Mouse (Mus musculus) layer of hippocampus, adult 11-12 months (tissue): Measurements from ENCODE around the gene Man2a1.

ENCODE experiments used
- DNase-seq: peaks from one replicate; pipeline ENCODE4 v3.0.0; 2022; ENCODE audit warnings: low spot score

Man2a1 gene

DNA sequence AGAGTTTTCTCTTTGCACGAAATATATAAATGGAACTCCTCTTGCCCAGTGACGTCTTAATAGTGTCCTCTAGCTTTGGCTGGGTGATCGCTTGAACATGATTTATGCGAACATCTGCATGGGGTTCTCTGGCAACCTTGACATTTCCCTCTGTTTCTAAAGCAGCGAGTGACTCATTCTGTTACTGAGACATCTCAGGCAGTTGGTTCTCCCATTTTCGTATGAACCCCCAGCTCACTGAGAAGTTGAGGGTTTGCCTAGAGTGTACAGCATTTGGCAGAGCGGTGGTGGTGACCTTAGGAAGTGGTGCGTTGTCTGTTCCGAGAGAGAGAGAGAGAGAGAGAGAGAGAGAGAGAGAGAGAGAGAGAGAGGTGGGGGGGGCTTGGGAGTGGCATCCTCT, 2.6 kb downstream of the Man2a1 start:
- DNase-seq = no peak

DNA sequence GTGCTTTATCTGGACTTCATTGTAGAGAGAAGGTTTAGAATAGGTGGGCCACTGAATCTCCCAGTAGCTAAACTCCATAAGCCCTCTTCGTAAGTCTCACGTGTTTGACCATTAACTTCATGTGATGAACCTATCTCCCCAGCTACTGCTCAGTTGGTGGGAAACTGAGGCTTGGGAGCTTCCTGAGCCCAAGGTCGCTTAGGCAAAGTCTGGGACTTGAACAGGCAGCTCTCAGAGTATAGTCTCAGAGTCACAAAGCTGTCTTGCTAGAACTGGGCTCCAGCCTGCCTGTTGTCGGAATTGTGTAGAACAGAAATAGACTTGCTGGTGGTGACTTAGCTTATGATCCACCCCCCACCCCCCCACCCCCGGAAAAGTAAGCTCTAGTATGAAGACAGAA, 3.0 kb downstream of the Man2a1 start:
- no peak for DNase-seq

DNA sequence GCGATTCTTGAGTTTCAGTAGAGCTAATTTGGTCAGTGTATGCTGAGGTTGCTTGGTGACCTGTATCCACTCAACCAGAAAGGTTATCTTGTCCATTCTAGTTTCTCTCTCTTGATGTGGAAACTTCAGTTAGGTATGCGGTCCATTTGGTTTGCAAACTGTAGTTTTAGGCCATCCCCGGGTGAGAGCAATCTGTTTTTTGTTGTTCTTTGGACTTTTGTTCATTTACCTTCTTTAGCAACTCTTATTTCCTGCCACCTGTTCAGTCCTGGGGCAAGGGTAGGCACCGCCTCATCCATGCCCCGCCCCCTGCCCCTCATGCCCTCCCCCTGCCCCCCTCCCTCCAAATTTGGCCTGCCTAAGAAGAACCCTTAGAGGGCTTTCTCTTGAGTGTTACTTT, 3.6 kb downstream of the Man2a1 start:
- no peak for DNase-seq

DNA sequence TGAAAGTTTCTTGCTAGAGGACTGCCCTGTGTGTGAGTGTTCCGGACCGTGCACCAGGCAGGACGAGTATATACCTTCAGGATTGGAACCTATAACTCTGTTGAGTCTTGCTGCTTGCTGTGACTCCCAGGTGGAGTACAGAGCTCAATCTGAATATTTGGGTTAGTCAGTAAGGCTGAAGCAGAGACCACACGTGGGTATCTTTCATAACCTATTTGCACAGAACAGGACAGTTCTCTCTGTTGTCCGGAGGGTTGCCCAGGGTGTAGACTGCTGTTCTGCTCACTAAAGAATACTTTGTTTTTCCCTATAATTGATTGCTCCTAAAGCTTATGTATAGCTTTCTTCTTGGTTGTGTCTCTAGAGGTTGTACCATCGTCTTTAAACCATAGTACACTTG, 7.7 kb downstream of the Man2a1 start:
- no peak for DNase-seq

DNA sequence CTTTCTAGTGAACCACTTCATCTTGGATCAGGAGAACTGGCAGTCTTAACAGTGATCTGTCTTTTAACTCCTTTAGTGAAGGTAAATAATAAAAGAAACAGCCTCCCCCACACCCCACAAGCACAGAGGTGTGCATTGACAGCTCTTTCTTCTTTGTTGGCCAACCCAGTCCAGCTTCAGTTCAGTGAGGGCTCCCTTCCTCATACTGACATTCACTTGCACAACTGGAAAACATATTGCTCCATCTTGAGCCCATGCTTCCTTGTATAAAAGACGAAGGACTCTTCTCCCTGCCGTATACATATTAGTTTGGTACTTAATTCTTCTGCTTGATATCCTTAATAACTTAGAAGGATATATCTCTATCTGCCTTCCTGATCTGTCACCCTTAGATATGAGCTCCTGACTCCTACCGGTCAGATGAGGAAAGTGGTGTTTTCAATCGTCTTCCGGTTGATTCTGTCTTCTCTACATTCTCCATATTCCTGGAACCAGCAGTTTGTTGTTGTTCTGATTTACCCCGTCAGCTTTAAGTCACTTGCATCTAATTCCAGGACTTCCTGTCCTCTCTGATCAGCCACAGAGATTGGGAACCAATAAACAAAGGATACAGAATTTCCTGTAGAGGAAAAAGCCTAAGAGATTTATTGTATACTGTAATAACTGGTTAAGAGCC, 8.5 kb downstream of the Man2a1 start:
- DNase-seq = no peak

DNA sequence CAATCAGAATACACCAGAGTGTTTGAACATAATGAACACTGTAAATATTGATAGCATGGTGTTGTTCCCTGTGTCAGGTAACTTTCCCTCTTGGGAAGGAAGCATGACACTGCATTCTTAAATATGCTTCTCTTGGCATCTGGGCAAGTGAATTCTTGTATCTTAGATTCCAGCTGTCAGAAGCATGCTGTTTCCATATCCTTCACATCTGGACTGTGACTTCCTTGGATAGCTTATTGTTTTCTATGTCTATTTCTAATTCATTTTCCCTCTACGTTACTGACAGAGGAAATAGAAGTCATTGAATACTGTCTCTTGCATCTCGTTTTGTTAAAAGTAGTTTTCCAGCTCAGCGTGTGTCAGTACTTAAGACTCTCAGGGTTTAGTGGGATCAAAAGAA, 9.2 kb downstream of the Man2a1 start:
- no peak for DNase-seq

DNA sequence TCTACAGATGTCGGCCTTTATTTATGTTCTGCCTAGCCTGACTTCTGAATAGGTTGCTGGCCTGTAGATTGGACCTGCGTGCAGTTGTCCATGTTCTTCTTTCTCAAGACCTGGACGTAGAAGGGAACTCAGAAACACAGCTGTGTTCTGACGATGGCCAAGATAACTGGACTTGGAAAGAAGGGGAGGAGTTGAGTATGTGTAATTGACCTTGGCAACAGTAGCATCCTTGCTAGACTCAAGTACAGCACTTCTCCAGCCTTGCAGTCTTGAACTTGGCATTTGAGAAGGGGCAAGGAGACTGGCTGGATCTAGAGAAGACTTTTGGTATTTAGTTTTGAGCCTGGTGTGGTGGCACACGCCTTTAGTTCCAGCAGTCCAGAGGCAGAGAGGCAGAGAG, 10.9 kb downstream of the Man2a1 start:
- DNase-seq = no peak

DNA sequence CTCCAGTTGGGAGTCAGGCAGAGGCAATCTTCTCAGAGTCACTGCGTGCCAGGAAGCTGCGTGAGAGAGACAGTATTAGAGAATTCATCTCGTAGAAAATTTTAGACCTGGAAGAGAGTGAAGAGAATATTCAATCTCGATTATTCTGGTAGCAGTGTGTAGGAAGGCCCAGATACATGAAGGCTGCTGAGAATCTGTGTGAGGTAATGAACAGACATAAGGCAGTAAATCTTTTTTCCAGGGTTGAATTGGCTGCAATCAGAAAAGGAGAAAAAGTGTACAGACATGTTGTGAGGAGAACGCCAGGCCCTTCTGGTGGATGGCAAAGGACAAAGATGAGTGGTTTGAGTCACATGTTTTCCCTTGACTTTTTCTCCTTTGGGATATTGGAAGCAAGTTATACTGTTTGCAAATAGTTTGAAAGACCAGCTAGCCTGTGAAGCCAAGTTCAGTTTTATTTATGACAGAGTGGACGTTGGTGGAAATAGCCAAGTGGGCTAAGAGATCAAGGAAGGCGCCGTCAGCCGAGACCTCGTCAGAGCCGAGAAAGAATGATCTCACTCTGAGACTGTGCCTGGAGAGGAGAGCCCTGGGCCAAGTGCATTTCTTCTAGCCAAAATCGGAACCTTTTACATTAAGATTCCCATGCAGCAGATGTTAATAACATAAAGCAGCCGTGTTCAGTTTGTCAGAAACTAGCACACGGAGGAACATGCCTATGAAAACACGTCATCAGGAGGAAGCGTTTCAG, 11.8 kb downstream of the Man2a1 start:
- no peak for DNase-seq

DNA sequence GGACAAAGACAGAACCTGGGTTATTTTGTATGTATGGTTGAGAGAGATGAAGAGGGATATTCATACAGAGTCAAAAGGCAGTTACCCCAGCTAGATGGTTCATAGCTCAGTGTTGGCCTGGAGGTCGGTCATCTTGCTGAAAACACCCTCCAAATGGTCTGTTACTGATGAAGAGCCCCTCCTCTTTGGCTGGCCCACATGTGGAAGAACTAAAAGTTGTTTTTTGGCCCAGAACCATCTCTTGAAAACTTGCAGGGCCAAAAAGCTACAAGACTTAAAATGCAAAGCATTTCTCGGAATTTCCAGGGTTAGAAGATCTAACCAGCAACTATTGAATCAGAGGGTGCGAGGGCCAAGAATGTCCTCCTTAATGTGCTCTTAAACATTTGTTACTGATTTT, 12.4 kb downstream of the Man2a1 start:
- no peak for DNase-seq

DNA sequence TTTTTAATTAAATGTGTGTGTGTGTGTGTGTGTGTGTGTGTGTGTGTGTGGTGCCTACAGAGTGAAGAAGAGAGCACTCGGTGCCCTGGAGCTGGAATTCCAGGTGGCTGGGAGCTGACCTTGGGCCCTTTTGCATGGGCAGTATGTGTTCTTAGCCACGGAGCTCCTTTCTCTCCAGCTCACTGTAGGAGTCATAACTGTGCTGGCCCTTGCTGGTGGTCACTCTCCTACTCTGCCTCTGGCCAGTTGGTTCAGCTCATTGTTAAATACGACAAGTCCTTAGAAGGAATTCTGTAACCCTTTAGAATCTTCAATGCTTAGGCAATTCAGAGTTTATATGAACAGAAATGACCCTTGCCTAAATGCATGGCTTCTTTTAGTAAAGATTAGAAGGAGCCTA, 12.8 kb downstream of the Man2a1 start:
- no peak for DNase-seq

DNA sequence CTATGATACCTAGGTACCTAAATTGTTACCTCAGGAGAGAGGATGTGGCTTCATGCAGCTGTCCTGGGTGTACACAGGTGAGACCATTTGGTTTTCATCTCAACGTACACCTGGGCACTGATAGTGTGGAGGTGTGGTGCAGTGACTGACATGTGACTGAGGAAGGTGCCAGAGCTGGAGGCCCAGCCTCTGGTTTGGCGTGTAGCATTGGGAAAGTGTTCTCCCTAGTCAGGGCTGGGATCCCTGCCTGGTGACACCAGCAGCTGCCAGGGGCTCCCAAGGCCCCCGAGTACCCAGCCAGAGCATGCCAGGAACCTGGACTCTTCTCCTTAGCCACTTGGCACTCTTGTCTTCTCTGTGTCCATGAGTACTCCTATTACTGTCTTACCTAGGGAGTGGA, 14.3 kb downstream of the Man2a1 start:
- no peak for DNase-seq

DNA sequence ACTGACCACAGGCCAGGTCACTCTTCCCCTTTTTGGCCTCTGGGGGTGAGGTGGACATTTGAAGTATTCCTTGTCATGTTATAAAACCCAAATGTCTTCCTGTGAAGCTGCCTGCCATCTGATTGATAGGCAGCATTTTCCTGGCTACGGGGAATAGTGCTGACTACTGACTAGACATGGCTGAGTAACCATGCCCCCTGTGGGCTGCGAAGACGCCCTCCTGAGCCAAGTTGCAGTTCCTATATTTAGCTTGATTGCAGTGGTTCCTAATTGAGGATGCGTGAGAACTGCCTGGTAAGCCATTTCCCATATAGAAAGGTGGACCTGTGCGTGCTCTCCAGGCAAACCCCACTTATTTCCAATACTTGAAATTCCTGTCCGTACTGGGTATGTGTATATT, 14.9 kb downstream of the Man2a1 start:
- no peak for DNase-seq

DNA sequence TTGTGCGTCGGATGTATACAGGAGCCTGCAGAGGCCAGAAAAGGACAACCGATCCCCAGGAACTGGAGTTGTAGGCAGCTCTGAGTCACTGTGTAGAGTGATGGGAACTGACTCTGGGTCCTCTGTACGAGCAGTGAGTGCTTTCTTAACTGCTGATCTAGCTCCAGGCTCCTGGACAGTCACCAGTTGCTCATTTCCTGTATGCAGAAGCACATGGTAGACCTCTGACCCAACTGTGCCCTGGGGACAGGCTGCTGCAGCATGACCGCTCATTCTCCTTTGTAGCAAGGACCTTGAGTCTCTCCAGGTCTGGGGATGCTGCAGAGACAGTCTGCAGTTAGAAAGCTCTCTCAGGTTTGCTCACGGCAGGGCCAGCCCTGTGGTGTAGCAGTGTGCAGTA, 15.7 kb downstream of the Man2a1 start:
- no peak for DNase-seq

DNA sequence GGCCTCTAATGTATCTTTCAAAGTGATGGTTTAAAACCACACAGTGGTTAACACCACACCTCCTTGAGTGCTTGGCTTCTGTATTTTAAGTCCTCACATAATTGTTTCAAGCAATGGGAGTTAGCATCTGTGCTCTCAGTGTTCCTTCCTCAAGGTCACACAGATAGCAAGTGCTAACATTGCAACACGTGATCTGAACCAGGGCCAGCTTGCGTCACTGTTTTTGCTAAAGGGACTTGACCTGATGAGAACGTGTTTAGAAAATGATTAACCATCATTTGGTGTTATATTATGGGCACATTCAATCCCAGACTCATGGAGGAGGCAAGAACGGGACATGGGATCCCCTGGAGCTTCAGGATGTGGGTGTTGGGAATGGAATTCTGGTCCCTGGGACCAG, 17.3 kb downstream of the Man2a1 start:
- DNase-seq = no peak

DNA sequence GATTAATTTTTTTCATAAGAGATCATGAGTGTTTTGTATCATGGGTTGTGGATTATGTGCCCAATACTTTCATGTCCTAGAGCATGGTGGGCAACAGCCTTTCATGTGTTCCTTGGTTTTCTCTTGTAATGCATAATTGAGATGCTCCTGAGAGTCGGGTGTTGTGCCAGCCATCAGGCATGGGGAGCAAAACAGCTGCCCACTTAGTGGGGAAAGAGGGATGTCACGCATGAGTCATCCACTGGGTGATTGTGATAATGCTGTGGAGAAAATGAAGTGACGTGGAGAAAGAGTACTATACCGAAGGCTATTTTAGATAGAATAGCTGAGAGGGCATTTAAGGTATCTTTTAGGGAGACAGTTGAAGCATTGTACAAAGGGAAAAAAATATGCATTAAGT, 18.5 kb downstream of the Man2a1 start:
- no peak for DNase-seq

DNA sequence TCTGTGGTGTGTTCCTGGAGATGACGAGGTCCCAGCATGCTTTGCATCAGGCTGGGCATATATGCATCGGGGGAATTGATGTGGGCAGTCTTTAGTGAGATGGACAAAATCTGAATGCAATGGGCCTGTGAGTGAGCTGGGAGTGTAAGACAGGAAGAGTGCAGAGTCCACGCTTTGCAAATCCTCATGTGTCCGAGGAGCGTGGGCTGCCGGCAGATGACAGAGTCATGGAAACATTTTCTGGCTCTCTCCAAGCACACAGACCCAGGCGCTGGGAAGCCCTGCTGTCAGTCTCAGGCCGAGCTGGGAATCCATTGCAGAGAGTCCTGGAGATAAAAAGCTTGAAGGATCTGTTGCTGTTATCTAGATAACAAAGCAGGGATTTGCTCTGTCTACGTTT, 19.6 kb downstream of the Man2a1 start:
- no peak for DNase-seq

DNA sequence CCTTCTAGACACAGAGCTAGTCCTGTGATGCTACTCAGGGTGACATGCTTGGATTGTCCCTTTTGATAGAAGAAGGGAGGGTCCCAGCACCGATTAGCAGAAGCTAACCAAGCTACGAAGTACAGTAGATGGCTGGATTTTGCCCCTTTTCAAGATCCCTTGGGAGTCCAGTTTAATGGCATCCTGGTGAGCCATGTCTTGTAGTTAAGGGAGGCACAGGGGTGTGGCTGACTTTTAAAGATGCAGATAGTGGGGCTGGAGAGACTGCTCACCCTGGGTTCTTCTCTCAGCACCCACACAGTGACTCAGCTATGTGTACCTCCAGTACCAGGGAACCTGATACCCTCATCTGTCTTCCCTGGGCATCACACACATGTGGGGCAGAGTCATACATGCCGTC, 20.1 kb downstream of the Man2a1 start:
- DNase-seq = no peak

DNA sequence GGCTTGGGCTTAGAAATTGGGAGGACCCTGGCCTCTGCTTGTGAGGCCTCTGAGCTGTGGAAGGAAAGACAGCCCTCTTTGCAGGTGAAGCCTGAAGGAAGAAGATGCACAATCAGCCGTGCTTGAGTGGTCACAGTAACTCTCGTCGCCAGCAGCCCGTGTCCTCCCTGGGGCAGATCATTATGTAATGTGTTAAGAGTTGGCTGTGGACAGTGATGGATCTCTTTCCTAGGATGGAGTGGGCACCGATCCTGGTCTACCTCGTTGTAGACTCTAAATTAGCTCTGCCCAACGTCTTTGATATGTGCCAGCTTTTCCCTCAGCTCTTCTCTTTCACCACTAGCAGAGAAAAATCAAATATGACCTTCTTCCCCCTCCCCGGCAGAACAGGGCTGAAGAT, 20.7 kb downstream of the Man2a1 start:
- no peak for DNase-seq

DNA sequence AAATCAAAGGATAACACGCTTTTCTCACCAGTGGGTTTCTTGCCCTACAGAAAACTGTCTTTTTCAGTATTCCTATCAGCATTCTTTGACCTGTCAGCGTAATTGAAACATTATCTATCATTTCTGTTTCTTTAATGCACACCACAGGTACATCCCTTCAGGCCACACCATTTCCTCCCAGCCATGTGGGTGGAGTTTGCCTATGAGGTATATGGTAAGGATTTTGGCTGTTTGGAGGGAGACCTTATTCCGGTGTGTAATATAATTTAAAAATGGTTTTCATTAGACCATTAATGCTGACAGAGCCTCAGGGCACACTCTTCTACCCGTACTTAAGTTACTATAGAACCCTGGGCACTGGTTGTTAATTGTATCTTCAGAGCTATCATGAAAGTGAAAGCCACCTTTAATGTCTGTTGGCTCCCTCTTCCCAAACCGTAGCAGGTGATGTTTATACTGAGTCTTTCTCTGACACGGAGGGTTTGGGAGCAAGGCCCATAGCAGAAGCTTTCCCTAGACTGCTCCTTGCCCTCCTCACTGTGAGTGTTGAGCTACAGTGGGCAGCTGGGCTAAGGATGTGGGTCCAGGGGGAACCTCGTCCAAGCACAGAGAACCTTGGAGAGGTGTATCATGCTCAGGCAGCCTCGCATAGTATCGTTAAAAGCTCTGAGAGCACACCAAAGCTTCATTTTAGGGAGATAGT, 21.3 kb downstream of the Man2a1 start:
- DNase-seq = no peak

DNA sequence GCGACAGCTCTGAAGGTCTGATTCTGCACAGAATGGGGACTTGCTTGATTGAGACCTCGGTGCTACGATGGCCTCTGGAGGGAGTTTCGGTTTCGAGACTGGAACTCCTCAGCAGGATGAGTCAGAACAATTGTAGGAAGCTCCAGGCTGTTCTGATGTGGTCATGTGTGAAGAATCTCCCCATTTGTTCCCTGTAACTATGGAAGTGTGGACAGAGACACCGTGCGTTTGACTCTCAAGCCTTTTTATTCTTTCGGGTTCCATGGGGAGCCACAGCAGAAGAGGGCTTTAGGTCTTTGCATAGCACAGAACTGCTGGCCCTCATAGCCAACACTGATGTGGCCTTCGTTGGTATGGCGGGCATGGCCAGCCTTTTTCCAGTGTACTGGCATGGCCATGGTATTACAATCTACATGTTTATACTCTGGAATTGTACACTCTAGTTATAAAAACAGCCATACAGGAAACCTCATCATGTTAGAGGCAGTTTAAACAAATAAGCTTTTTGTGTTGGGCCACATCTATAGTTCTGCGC, 21.9 kb downstream of the Man2a1 start:
- no peak for DNase-seq

DNA sequence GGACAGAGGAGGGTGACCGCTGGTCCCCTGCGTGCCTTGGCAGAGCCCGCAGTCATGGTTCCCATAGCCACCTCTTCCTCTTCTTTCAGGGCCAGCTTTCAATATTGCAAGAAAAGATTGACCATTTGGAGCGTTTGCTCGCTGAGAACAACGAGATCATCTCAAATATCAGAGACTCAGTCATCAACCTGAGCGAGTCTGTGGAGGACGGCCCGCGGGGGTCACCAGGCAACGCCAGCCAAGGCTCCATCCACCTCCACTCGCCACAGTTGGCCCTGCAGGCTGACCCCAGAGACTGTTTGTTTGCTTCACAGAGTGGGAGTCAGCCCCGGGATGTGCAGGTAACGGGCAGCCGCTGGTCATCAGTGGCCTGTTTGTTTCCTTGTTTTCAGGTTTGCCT, 23.9 kb downstream of the Man2a1 start:
- DNase-seq = no peak

DNA sequence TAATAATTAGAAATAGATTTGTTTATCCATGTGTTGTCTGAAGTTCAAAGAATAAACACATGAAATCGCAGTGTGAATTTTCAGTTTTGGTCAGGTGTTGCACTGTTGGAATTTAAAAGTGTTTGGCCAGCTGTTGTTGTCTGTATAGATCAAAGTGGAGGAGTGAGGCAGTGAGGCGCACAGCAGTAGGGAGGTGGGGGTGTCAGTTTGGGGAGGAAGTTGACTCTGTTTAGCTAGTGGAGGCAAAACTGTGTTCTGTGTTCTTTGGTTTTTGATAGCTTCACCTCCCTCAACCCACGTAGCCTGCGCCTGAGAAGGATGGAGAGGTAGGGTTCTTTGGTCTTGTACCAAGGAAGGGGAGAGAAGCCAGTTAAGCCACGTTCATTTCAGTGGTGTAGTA, 28.3 kb downstream of the Man2a1 start:
- no peak for DNase-seq

DNA sequence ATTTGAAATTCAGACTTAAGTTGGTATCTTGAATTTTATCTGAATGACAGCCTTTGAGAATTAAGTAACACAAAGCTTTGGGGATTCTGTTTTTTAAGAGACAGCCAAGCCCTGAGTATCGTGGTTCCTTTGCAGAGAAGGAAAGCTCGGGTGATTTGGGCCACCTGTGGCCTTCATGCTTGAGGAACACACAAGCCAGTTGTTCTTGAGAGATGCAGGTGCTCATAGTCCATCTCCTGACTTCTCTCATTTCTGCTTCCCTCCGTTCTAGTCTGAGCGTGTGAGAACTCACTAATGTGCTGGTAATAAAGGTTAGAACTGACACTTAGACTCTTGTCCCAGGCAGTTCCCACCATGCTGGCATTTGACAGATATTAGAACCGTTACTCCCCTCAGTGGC, 28.9 kb downstream of the Man2a1 start:
- DNase-seq = no peak
